Mouse (Mus musculus) stomach, embryonic 14.5 days (tissue): ENCODE data around the gene Clip1. TPM values are rescaled to one million over a fixed set of nuclear protein-coding genes. Genes with fewer than 3 reads are reported as not detected.
A peak's percentile ranks its signal among the peaks of the same experiment; 100 is the strongest.

Source experiments
- ATAC-seq: fragments of 200-750 bp; cut with Nextera tagmentation; 2 replicates; pipeline ENCODE4 v1.8.0; 2017; ENCODE audit warnings: low read depth, moderate TSS enrichment; ENCODE audit not compliant: insufficient number of reproducible peaks, insufficient read depth, low FRiP score
- H3K27ac ChIP-seq: fragments of 300-500 bp; sonication (generic); 2 replicates; pipeline ENCODE4 v1.5.1; 2014; ENCODE audit warnings: mild to moderate bottlenecking, low read length, moderate library complexity, mixed read lengths
- H3K27me3 ChIP-seq: fragments of 300-500 bp; sonication (generic); 2 replicates; pipeline ENCODE4 v1.6.1; 2014; ENCODE audit warnings: low read length, control low read depth, mixed read lengths; ENCODE audit not compliant: control insufficient read depth, insufficient read depth
- H3K36me3 ChIP-seq: fragments of 300-500 bp; sonication (generic); 2 replicates; pipeline ENCODE4 v1.6.1; 2014; ENCODE audit warnings: mild to moderate bottlenecking, control low read depth, low read length, moderate library complexity, mixed read lengths; ENCODE audit not compliant: control insufficient read depth, insufficient read depth
- H3K4me1 ChIP-seq: fragments of 300-500 bp; sonication (generic); 2 replicates; pipeline ENCODE4 v1.6.1; 2014; ENCODE audit warnings: low read length, control low read depth, mixed read lengths; ENCODE audit not compliant: control insufficient read depth, insufficient read depth
- H3K4me2 ChIP-seq: fragments of 300-500 bp; sonication (generic); replicated peaks from 2 replicates; pipeline ENCODE4 v1.6.1; 2014; ENCODE audit warnings: low read depth, low read length, control low read depth
- H3K4me3 ChIP-seq: fragments of 300-500 bp; sonication (generic); 2 replicates; pipeline ENCODE4 v1.5.1; 2014; ENCODE audit warnings: low read depth, low read length, control low read depth
- H3K9ac ChIP-seq: fragments of 300-500 bp; sonication (generic); replicated peaks from 2 replicates; pipeline ENCODE4 v1.6.1; 2014; ENCODE audit warnings: low read depth, mild to moderate bottlenecking, control low read depth, low read length, moderate library complexity, mixed read lengths
- H3K9me3 ChIP-seq: fragments of 300-500 bp; sonication (generic); 2 replicates; pipeline ENCODE4 v1.6.1; 2016; ENCODE audit warnings: low read depth, low read length, control low read depth; ENCODE audit not compliant: control insufficient read depth
- WGBS: fragments of 180-500 bp; shearing (Covaris S2); extraction: QIAGEN DNeasy Blood & Tissue Kit; methylation state at CpG from one replicate; pipeline ENCODE4 v1.1.7; 2014; 5-methylcytosine and 5-hydroxymethylcytosine counted together
- polyA plus RNA-seq: library from polyadenylated mRNA; unstranded; fragments of >200 nt; fragmentation: Nextera tagmentation; extraction: Ambion mirVana; gene quantifications from 2 replicates; pipeline ENCODE4 v1.2.1, GENCODE M21; 2014

The Clip1 gene
- polyA plus RNA-seq, 1 experiment from 2014 or later: 39.5 TPM

- no peaks in the 10 kb centered on the region for H3K27me3 ChIP-seq
- peak within 1 kb of the TSS; percentile 90 for H3K4me2 ChIP-seq
- H3K36me3 ChIP-seq: peaks cover 13% of the 10 kb centered on the region
- H3K27ac ChIP-seq: no peak within 1 kb of the TSS
- under 1% methylated on average over 54 of the region's 54 CpGs for WGBS
- H3K9me3 ChIP-seq: no peaks in the 10 kb centered on the region
- 0 out of 2 replicates have a peak, but pooled peaks cover 4% of the 10 kb centered on the region for H3K4me1 ChIP-seq
- H3K9ac ChIP-seq: peak within 1 kb of the TSS; percentile 71
- ATAC-seq: peak; percentile 92
- H3K4me3 ChIP-seq: peak within 1 kb of the TSS; percentile 94
Observed at GRCm38 (mm10) chr5:123572357-123573186, 111.8 kb downstream of the Clip1 start, which contains the start of gene Vps33a. Vps33a (minus strand) TSS chr5:123573038.

- no peak for ATAC-seq
- H3K27me3 ChIP-seq: no peaks in the 10 kb centered on the region
Observed at GRCm38 (mm10) chr5:123561128-123561527, 123.3 kb downstream of the Clip1 start.

GRCm38 (mm10) chr5:123559588-123559987, 124.8 kb downstream of the Clip1 start:
- peaks cover 58% of the 10 kb centered on the region for H3K36me3 ChIP-seq
- ATAC-seq: no peak
- 92% methylated on average over 8 of the region's 8 CpGs for WGBS

More at GRCm38 (mm10) chr5:123561128-123561527, 123.3 kb downstream of the Clip1 start:
- 93% methylated on average over 11 of the region's 11 CpGs for WGBS
- Histone ChIP-seq H3K4me3 (no peak overlapping the region), H3K36me3 (peaks cover 54% of the 10 kb centered on the region), H3K4me1 (no peaks in the 10 kb centered on the region), H3K9ac (no peak overlapping the region), H3K27ac (no peak overlapping the region), H3K4me2 (no peak overlapping the region), H3K9me3 (no peaks in the 10 kb centered on the region)

GRCm38 (mm10) chr5:123556451-123556850, 128.0 kb downstream of the Clip1 start:
- Histone ChIP-seq H3K4me1 (no peaks in the 10 kb centered on the region), H3K36me3 (peaks cover 34% of the 10 kb centered on the region), H3K9ac (no peak overlapping the region), H3K27me3 (no peaks in the 10 kb centered on the region), H3K27ac (no peak overlapping the region), H3K9me3 (no peaks in the 10 kb centered on the region), H3K4me2 (no peak overlapping the region), H3K4me3 (no peak overlapping the region)
- no peak for ATAC-seq
- 74% methylated on average over 2 of the region's 2 CpGs for WGBS

More at GRCm38 (mm10) chr5:123559588-123559987, 124.8 kb downstream of the Clip1 start:
- no peaks in the 10 kb centered on the region for H3K4me1 ChIP-seq
- H3K4me3 ChIP-seq: no peak overlapping the region
- no peaks in the 10 kb centered on the region for H3K27me3 ChIP-seq
- H3K9ac ChIP-seq: no peak overlapping the region
- H3K4me2 ChIP-seq: no peak overlapping the region
- no peak overlapping the region for H3K27ac ChIP-seq
- no peaks in the 10 kb centered on the region for H3K9me3 ChIP-seq

GRCm38 (mm10) chr5:123555693-123556092, 128.7 kb downstream of the Clip1 start:
- Histone ChIP-seq H3K27me3 (no peaks in the 10 kb centered on the region), H3K9ac (no peak overlapping the region), H3K27ac (no peak overlapping the region), H3K4me1 (no peaks in the 10 kb centered on the region), H3K4me3 (no peak overlapping the region), H3K4me2 (no peak overlapping the region), H3K9me3 (no peaks in the 10 kb centered on the region), H3K36me3 (peaks cover 33% of the 10 kb centered on the region)
- no peak for ATAC-seq
- 87% methylated on average over 7 of the region's 7 CpGs for WGBS

GRCm38 (mm10) chr5:123533801-123534200, 150.6 kb downstream of the Clip1 start:
- H3K27ac ChIP-seq: no peak overlapping the region
- 90% methylated on average over 10 of the region's 10 CpGs for WGBS
- no peaks in the 10 kb centered on the region for H3K27me3 ChIP-seq
- H3K36me3 ChIP-seq: peaks cover 27% of the 10 kb centered on the region
- ATAC-seq: no peak
- no peak overlapping the region for H3K9ac ChIP-seq
- no peaks in the 10 kb centered on the region for H3K9me3 ChIP-seq
- H3K4me1 ChIP-seq: no peaks in the 10 kb centered on the region
- H3K4me3 ChIP-seq: no peak overlapping the region
- H3K4me2 ChIP-seq: no peak overlapping the region

GRCm38 (mm10) chr5:123530056-123530455, 154.4 kb downstream of the Clip1 start:
- Histone ChIP-seq H3K27me3 (no peaks in the 10 kb centered on the region), H3K9me3 (no peaks in the 10 kb centered on the region), H3K4me1 (no peaks in the 10 kb centered on the region), H3K27ac (no peak overlapping the region), H3K9ac (no peak overlapping the region), H3K36me3 (peaks cover 23% of the 10 kb centered on the region), H3K4me2 (no peak overlapping the region), H3K4me3 (no peak overlapping the region)
- ATAC-seq: no peak
- 86% methylated on average over 8 of the region's 8 CpGs for WGBS

GRCm38 (mm10) chr5:123528641-123529040, 155.8 kb downstream of the Clip1 start:
- no peaks in the 10 kb centered on the region for H3K27me3 ChIP-seq
- no peak overlapping the region for H3K4me2 ChIP-seq
- WGBS: 74% methylated on average over 7 of the region's 7 CpGs
- ATAC-seq: no peak
- no peak overlapping the region for H3K9ac ChIP-seq
- peaks cover 23% of the 10 kb centered on the region for H3K36me3 ChIP-seq
- H3K9me3 ChIP-seq: no peaks in the 10 kb centered on the region
- no peak overlapping the region for H3K27ac ChIP-seq
- H3K4me3 ChIP-seq: no peak overlapping the region
- H3K4me1 ChIP-seq: peaks cover 3% of the 10 kb centered on the region; the same call in 1 of the 2 replicates
